Mouse (Mus musculus): ENCODE measurements around the gene Rbfox1. TPM values are rescaled to one million over a fixed set of nuclear protein-coding genes. Genes with fewer than 3 reads are reported as not detected.

The Rbfox1 gene
- total RNA-seq, 1 experiment from 2014 or later, result not detected

GRCm38 (mm10) chr16:7282257-7282656 lies 1397.1 kb downstream of the Rbfox1 start:
- ATAC-seq (ENCODE audit: extremely low read depth, insufficient number of reproducible peaks, low FRiP score, poor library complexity, severe bottlenecking), result no peak

GRCm38 (mm10) chr16:7292985-7293805 lies 1408.0 kb downstream of the Rbfox1 start:
- no peak for ATAC-seq (ENCODE audit: extremely low read depth, insufficient number of reproducible peaks, low FRiP score, poor library complexity, severe bottlenecking)

GRCm38 (mm10) chr16:7302416-7302815 lies 1417.3 kb downstream of the Rbfox1 start:
- ATAC-seq (ENCODE audit: extremely low read depth, insufficient number of reproducible peaks, low FRiP score, poor library complexity, severe bottlenecking), result no peak

GRCm38 (mm10) chr16:7329196-7329595 lies 1444.0 kb downstream of the Rbfox1 start:
- ATAC-seq (ENCODE audit: extremely low read depth, insufficient number of reproducible peaks, low FRiP score, poor library complexity, severe bottlenecking), result no peak

GRCm38 (mm10) chr16:7341186-7341585 lies 1456.0 kb downstream of the Rbfox1 start:
- ATAC-seq (ENCODE audit: extremely low read depth, insufficient number of reproducible peaks, low FRiP score, poor library complexity, severe bottlenecking), result no peak

- no peak for ATAC-seq (ENCODE audit: extremely low read depth, insufficient number of reproducible peaks, low FRiP score, poor library complexity, severe bottlenecking)
Measured at GRCm38 (mm10) chr16:7345298-7345697, 1460.1 kb downstream of the Rbfox1 start.

- ATAC-seq (ENCODE audit: extremely low read depth, insufficient number of reproducible peaks, low FRiP score, poor library complexity, severe bottlenecking), result no peak
Measured at GRCm38 (mm10) chr16:7346001-7346625, 1461.0 kb downstream of the Rbfox1 start.

- no peak for ATAC-seq (ENCODE audit: extremely low read depth, insufficient number of reproducible peaks, low FRiP score, poor library complexity, severe bottlenecking)
Measured at GRCm38 (mm10) chr16:7347522-7348165, 1462.5 kb downstream of the Rbfox1 start.

GRCm38 (mm10) chr16:7352808-7353207 lies 1467.7 kb downstream of the Rbfox1 start:
- no peak for ATAC-seq (ENCODE audit: extremely low read depth, insufficient number of reproducible peaks, low FRiP score, poor library complexity, severe bottlenecking)

GRCm38 (mm10) chr16:7354116-7354515 lies 1469.0 kb downstream of the Rbfox1 start:
- ATAC-seq (ENCODE audit: extremely low read depth, insufficient number of reproducible peaks, low FRiP score, poor library complexity, severe bottlenecking), result no peak

GRCm38 (mm10) chr16:7359043-7359442 lies 1473.9 kb downstream of the Rbfox1 start:
- no peak for ATAC-seq (ENCODE audit: extremely low read depth, insufficient number of reproducible peaks, low FRiP score, poor library complexity, severe bottlenecking)

GRCm38 (mm10) chr16:7360706-7361105 lies 1475.6 kb downstream of the Rbfox1 start:
- no peak for ATAC-seq (ENCODE audit: extremely low read depth, insufficient number of reproducible peaks, low FRiP score, poor library complexity, severe bottlenecking)

GRCm38 (mm10) chr16:7365878-7366277 lies 1480.7 kb downstream of the Rbfox1 start:
- ATAC-seq (ENCODE audit: extremely low read depth, insufficient number of reproducible peaks, low FRiP score, poor library complexity, severe bottlenecking), result no peak

- ATAC-seq (ENCODE audit: extremely low read depth, insufficient number of reproducible peaks, low FRiP score, poor library complexity, severe bottlenecking), result no peak
Measured at GRCm38 (mm10) chr16:7374146-7374545, 1489.0 kb downstream of the Rbfox1 start.

- no peak for ATAC-seq (ENCODE audit: extremely low read depth, insufficient number of reproducible peaks, low FRiP score, poor library complexity, severe bottlenecking)
Measured at GRCm38 (mm10) chr16:7374674-7375073, 1489.5 kb downstream of the Rbfox1 start.

- ATAC-seq (ENCODE audit: extremely low read depth, insufficient number of reproducible peaks, low FRiP score, poor library complexity, severe bottlenecking), result no peak
Measured at GRCm38 (mm10) chr16:7396101-7396500, 1510.9 kb downstream of the Rbfox1 start.

GRCm38 (mm10) chr16:7404766-7405492 lies 1519.8 kb downstream of the Rbfox1 start:
- ATAC-seq (ENCODE audit: extremely low read depth, insufficient number of reproducible peaks, low FRiP score, poor library complexity, severe bottlenecking), result no peak

GRCm38 (mm10) chr16:7407862-7408640 lies 1522.9 kb downstream of the Rbfox1 start:
- ATAC-seq (ENCODE audit: extremely low read depth, insufficient number of reproducible peaks, low FRiP score, poor library complexity, severe bottlenecking), result no peak
